Mouse (Mus musculus): ENCODE measurements around the gene Evi5. TPM values are rescaled to one million over a fixed set of nuclear protein-coding genes. Genes with fewer than 3 reads are reported as not detected.

The Evi5 gene
- polyA plus RNA-seq (2017; shearing (Covaris generic)) = 3.9 TPM

DNA sequence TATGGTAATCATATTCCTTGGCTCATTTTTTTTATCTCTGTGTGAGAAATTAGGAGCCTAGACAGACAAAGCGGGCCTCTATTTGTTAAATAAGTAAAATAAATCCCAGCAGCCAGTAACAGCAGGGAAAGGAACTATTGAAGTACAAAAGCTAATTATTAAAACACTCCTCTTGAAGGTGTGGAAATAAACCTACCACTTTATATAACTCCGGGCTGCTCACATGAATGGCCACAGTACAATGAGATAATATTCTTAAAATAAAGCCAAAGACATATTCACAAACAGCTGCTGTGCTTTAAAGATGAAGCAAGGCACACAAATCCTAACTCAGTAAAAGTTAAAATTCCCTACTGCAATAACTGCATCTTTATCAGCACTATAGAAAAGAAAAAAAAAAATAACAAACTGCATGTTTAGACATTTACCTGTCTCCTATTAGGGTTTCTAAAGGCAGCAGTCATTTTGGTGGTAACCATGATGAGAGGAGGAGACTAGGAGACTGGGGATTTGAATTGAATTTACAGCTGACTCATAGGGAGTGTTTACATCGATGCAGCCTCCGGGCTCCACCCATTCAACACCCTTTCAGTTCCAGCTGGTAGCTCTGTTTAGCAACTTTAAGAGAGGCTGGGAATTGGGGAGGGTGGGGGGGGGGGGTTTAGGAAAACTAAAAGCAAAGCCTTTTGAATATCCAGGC lies at the start of gene Evi5:
Gene Evi5, minus strand, starts transcription at position 547 of the 700 bp plus-strand sequence.

DNA sequence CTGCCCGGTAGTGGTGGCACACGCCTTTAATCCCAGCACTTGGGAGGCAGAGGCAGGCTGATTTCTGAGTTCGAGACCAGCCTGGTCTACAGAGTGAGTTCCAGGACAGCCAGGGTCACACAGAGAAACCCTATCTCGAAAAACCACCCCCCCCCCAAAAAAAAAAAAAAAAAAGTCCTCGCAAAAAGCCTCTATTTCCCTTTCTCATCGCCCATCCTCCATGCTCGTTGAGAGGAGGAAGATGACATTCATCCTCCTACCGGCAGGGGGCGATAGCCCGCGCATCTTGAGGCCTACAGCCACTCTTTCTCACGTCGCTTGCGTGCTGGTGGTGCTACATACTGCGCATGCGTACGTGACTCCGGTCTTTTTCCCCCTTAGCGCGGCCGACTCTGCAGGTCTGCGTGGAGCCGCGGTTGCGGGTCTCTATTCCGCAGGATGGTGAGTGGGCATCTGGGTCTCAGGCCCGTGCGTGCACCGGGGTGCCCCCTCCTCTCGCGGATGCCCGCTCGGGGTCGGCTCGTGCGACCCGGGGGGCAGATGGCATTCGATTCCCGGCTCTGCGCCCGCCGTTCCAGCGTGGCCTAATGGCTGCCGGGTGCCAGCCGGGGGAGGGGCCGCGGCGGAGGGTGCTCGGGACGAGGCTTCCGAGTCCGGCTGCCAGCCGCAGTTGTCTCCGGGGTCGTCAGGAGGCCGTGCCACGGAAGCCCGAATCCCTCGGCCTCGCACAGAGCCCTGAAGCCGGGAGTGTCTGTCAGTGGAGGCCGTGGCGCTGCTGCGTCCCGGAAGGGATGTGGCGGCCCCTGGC lies 25.5 kb upstream of the Evi5 start, which contains the start of gene Rpl5:
Gene Rpl5, plus strand, starts transcription at position 297 of the 808 bp plus-strand sequence.

DNA sequence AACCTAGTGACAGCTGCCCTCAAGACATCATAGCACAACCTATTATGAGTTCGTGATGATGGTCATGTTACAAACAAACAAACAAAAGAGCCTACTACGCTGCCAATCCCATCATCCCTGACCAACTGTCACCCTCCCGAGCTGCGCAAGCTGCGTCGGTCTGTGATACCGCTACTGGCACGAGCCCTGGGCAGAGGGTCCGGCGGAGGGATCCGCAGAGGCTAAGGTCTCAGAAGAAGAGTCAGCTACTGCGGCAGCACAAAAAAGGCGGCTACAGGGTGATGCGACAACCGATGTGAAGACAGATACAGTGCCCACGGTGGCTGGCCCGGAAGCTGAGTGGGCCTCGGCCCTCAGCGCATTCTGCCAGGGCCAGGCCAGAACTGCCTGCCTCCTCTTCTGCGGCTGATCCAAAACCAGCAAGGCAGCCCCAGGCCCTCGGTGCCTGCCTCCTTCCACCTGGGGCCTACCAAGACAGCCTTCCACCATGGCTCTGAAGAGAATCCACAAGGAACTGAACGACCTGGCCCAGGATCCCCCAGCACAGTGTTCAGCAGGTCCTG lies 44.8 kb downstream of the Evi5 start, which contains the start of gene Ube2d2b:
Gene Ube2d2b, plus strand, starts transcription at position 102 of the 563 bp plus-strand sequence.

DNA sequence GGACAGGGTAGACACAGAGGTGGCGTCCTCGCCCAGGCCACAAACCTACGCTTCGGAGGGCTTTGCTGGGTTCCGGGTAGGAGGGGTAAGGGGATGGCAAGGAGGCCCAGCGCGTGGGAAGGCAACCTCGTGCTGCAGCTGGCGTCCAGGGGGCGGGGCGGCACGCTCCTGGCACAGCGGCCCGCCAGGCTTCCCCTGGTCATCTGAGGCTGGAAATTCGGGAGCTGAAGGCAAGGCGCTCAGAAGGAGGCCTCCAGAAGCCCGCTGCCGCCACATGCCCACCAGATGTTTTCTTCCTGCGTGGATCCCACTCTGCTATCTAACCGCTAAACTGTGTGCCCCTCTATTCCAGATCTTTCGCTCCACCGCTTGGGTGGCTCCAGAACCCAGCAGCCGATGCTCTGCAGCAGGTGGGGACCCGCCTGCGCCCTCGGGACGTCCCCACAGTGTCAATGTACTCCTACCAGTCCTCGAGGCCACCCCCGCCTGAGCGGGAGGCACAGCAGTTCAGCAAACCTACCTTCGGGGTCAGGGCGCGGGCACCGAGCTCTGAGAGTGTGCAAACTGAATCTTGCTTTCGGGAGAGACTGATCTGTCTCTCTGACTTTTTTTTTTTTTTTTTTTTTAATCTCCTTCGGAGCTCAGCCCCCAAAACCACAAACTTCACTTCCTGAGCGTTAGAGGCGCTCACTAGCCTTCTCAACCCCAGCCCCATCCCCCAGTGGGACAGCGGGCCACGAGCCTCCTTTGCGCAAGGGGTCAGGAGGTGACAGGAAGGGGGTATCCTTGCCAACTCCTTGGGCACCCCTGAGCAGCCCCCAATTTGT lies 149.3 kb downstream of the Evi5 start, which contains the start of gene Gfi1:
Gene Gfi1, minus strand, starts transcription at position 602 of the 827 bp plus-strand sequence.

Other genes starting within 250 kb of the Evi5 start
- 30.0 TPM for gene Gfi1, start 149.1 kb downstream of the Evi5 start, polyA plus RNA-seq (2017; shearing (Covaris generic))
- gene Ube2d2b, start 45.0 kb downstream of the Evi5 start, polyA plus RNA-seq (2017; shearing (Covaris generic)) = not detected
- gene Rpl5, start 25.4 kb upstream of the Evi5 start, polyA plus RNA-seq (2017; shearing (Covaris generic)) = 23.5 TPM
- 74.0 TPM for gene Fam69a, start 112.0 kb upstream of the Evi5 start, polyA plus RNA-seq (2017; shearing (Covaris generic))
- gene Mtf2, start 190.6 kb upstream of the Evi5 start, polyA plus RNA-seq (2017; shearing (Covaris generic)) = 74.2 TPM